Mouse (Mus musculus): Measurements from ENCODE around the gene Ccnd3. TPM values are rescaled to one million over a fixed set of nuclear protein-coding genes. Genes with fewer than 3 reads are reported as not detected.

Gene Ccnd3
- polyA plus RNA-seq, 1 experiment from 2014 or later, result 276 TPM

DNA sequence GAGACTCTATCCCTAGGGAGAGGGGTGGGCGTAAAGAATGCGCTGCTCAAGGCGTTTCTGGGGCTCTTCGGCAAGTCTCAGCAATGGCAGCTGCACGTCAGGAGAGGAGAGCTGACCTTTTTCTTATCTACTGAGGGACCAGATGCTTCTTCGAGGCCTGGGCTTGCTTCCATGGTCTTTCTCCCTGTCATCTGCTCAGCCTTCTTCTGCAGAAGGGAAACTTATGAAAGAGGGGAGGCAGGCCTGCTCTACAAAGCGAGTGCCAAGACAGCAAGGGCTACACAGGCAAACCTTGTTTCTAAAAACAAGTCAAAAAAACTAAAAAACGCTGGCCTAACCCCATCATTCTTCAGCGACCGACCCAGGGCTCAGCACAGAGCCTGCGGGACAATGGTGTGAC lies 70.0 kb downstream of the Ccnd3 start:
- H3K9ac ChIP-seq (ENCODE audit: low read depth, low read length), result no peak overlapping the region
- no peaks in the 10 kb centered on the region for H3K4me1 ChIP-seq (ENCODE audit: control insufficient read depth, insufficient read depth, low read length)
- no peak overlapping the region for H3K27ac ChIP-seq (ENCODE audit: low read depth, low read length)
- WGBS, result 77% methylated on average over 11 of the region's 11 CpGs
- no peak overlapping the region for H3K4me3 ChIP-seq (ENCODE audit: low read length)
- no peak overlapping the region for H3K4me2 ChIP-seq (replicated peaks; ENCODE audit: low read depth, low read length)
- no peak for ATAC-seq (ENCODE audit: low FRiP score, low TSS enrichment)
- no peaks in the 10 kb centered on the region for H3K36me3 ChIP-seq (ENCODE audit: control insufficient read depth, insufficient read depth, low read length)
- no peaks in the 10 kb centered on the region for H3K27me3 ChIP-seq (ENCODE audit: control insufficient read depth, insufficient read depth, low read length)
- no peaks in the 10 kb centered on the region for H3K9me3 ChIP-seq (ENCODE audit: control insufficient read depth, low read length)

DNA sequence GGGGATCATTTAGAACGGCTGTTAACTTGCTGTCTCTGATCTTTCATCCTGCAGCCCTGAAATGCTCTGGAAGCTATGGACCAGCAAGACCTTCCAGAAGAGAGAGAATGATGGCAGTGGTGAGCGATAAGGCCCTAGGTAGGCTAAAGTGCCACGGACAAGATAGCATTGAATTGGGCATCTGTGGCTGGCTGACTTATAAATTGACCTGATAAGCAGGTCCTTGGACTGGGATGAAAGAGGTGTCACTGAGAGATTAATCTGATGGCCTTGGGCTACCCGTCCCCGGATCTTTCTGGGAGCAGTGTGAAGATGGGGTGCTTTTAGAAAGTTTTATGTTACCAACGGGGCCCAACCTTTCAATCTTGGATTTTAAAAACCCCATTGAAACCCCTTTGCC lies 73.8 kb downstream of the Ccnd3 start:
- no peak overlapping the region for H3K9ac ChIP-seq (ENCODE audit: low read depth, low read length)
- no peak overlapping the region for H3K4me3 ChIP-seq (ENCODE audit: low read length)
- WGBS, result 78% methylated on average over 6 of the region's 6 CpGs
- no peak overlapping the region for H3K27ac ChIP-seq (ENCODE audit: low read depth, low read length)
- no peaks in the 10 kb centered on the region for H3K9me3 ChIP-seq (ENCODE audit: control insufficient read depth, low read length)
- H3K4me2 ChIP-seq (replicated peaks; ENCODE audit: low read depth, low read length), result no peak overlapping the region
- H3K4me1 ChIP-seq (ENCODE audit: control insufficient read depth, insufficient read depth, low read length), result no peaks in the 10 kb centered on the region
- H3K36me3 ChIP-seq (ENCODE audit: control insufficient read depth, insufficient read depth, low read length), result no peaks in the 10 kb centered on the region
- no peaks in the 10 kb centered on the region for H3K27me3 ChIP-seq (ENCODE audit: control insufficient read depth, insufficient read depth, low read length)
- ATAC-seq (ENCODE audit: low FRiP score, low TSS enrichment), result no peak

DNA sequence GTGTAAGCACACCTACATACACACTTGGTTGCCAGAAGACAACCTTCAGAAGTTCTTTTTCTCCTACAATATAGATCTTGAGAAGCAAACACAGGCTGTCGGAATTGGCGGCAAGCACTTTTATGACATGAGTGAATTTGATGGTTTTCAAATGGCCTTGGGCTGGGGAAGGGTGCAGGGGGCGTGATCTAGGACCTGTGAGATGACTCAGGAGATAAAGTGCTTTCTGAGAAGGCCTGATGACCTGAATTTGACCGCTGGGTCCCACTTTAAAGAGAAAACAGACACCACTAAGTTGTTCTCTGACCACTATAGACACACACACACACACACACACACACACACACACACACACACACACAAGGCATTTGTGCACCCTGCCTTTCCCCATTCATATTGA lies 76.1 kb downstream of the Ccnd3 start:
- WGBS, result 80% methylated on average over 4 of the region's 4 CpGs
- Histone ChIP-seq H3K4me1 (ENCODE audit: control insufficient read depth, insufficient read depth, low read length) (no peaks in the 10 kb centered on the region), H3K36me3 (ENCODE audit: control insufficient read depth, insufficient read depth, low read length) (no peaks in the 10 kb centered on the region), H3K4me2 (replicated peaks; ENCODE audit: low read depth, low read length) (no peak overlapping the region), H3K9ac (ENCODE audit: low read depth, low read length) (no peak overlapping the region), H3K27ac (ENCODE audit: low read depth, low read length) (no peak overlapping the region), H3K9me3 (ENCODE audit: control insufficient read depth, low read length) (no peaks in the 10 kb centered on the region), H3K27me3 (ENCODE audit: control insufficient read depth, insufficient read depth, low read length) (no peaks in the 10 kb centered on the region), H3K4me3 (ENCODE audit: low read length) (no peak overlapping the region)
- ATAC-seq (ENCODE audit: low FRiP score, low TSS enrichment), result no peak

DNA sequence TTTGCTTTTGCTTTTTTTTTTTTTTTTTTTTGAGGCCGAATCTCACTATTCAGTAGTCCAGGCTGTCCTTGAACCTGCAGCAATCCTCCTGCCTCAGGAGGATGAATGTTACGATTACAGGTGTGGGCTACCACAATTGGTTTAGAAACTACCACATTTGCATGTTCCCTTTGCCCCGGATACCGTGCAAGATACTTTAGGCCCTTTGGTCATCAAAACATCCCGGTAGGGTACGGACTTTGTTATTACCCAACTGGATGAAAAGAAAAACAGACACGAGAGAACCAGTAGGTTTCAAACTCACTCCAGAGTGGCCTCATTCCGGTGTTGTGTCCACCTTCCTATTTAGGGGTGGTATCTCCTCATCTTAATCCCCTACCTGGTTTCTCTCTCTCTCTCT lies 83.7 kb downstream of the Ccnd3 start:
- no peaks in the 10 kb centered on the region for H3K9me3 ChIP-seq (ENCODE audit: control insufficient read depth, low read length)
- no peak for ATAC-seq (ENCODE audit: low FRiP score, low TSS enrichment)
- no peak overlapping the region for H3K4me3 ChIP-seq (ENCODE audit: low read length)
- no peak overlapping the region for H3K9ac ChIP-seq (ENCODE audit: low read depth, low read length)
- no peaks in the 10 kb centered on the region for H3K36me3 ChIP-seq (ENCODE audit: control insufficient read depth, insufficient read depth, low read length)
- peaks cover 4% of the 10 kb centered on the region; the same call in 1 of the 2 replicates for H3K4me1 ChIP-seq (ENCODE audit: control insufficient read depth, insufficient read depth, low read length)
- H3K27ac ChIP-seq (ENCODE audit: low read depth, low read length), result no peak overlapping the region
- no peaks in the 10 kb centered on the region for H3K27me3 ChIP-seq (ENCODE audit: control insufficient read depth, insufficient read depth, low read length)
- WGBS, result 64% methylated on average over 8 of the region's 8 CpGs
- H3K4me2 ChIP-seq (replicated peaks; ENCODE audit: low read depth, low read length), result no peak overlapping the region

DNA sequence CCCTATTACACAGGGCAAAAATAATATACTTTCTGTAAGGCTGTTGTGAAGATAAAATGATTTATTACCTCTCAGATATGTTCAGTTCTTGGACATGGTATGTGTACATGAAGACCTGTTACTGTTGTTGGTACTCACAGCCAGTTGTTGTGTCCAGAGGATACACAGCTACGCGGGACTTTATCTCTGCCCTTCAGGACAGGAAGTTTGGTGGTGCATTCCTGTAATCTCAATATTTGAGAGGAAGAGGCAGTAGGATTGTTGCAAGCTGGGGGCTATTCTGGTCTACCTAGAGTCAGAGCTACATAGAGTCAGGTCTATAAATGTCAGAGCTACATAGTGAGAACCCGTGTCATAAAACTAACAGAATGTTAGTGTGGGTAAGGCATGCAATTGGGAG lies 86.2 kb downstream of the Ccnd3 start:
- H3K4me1 ChIP-seq (ENCODE audit: control insufficient read depth, insufficient read depth, low read length), result peaks cover 11% of the 10 kb centered on the region
- H3K27me3 ChIP-seq (ENCODE audit: control insufficient read depth, insufficient read depth, low read length), result no peaks in the 10 kb centered on the region
- H3K27ac ChIP-seq (ENCODE audit: low read depth, low read length), result no peak overlapping the region
- WGBS, result 81% methylated on average over 3 of the region's 3 CpGs
- H3K9me3 ChIP-seq (ENCODE audit: control insufficient read depth, low read length), result no peaks in the 10 kb centered on the region
- no peak overlapping the region for H3K9ac ChIP-seq (ENCODE audit: low read depth, low read length)
- H3K36me3 ChIP-seq (ENCODE audit: control insufficient read depth, insufficient read depth, low read length), result no peaks in the 10 kb centered on the region
- H3K4me3 ChIP-seq (ENCODE audit: low read length), result no peak overlapping the region
- H3K4me2 ChIP-seq (replicated peaks; ENCODE audit: low read depth, low read length), result no peak overlapping the region
- no peak for ATAC-seq (ENCODE audit: low FRiP score, low TSS enrichment)

DNA sequence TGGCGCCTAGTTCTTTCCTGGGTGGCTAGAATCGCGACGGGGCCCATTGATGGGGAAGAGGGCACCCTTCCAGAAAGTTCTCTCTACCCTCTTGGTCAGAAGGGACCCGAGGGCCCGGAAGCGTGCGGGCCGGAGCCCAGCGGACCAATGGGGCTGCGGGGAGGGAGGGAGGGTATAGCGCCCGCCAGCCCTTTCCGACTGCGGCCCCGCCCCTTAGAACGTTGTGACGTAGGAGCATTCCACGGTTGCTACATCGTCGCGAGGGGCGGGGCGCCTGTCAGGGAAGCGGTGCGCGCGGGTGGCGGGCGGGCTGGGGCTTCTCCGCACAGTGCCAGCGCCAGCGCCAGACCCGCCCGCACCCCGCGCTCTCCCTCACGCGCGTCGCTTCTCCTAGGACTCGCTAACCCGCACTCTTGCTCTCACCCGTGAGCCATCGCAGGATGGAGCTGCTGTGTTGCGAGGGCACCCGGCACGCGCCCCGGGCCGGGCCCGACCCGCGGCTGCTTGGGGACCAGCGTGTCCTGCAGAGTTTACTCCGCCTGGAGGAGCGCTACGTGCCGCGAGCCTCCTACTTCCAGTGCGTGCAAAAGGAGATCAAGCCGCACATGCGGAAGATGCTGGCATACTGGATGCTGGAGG lies 88.5 kb downstream of the Ccnd3 start:
- Histone ChIP-seq H3K27me3 (ENCODE audit: control insufficient read depth, insufficient read depth, low read length) (no peaks in the 10 kb centered on the region), H3K27ac (ENCODE audit: low read depth, low read length) (peak overlapping the region; percentile 95), H3K4me3 (ENCODE audit: low read length) (peak overlapping the region; percentile 81), H3K4me1 (ENCODE audit: control insufficient read depth, insufficient read depth, low read length) (peaks cover 33% of the 10 kb centered on the region), H3K9me3 (ENCODE audit: control insufficient read depth, low read length) (no peaks in the 10 kb centered on the region), H3K9ac (ENCODE audit: low read depth, low read length) (peak overlapping the region; percentile 90), H3K36me3 (ENCODE audit: control insufficient read depth, insufficient read depth, low read length) (peaks cover 21% of the 10 kb centered on the region), H3K4me2 (replicated peaks; ENCODE audit: low read depth, low read length) (peak overlapping the region; percentile 70)
- under 1% methylated on average over 57 of the region's 63 CpGs for WGBS
- peak; percentile 83 for ATAC-seq (ENCODE audit: low FRiP score, low TSS enrichment)

DNA sequence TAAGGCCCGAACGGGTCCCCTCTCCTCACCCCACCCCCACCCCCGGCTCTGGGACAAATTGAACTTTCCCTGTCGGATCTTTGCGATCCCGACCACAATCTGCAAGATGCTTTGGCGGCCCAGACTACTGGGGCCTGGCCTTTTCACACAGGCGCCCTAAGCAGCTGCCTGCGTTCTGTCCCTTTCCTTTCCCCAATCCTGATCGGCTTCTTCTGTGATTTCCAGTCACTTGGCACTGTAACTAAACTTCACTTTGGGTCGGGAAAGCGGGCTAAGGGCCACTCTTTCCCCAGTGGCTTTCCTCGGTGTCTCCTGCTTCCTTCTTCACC lies 89.0 kb downstream of the Ccnd3 start:
- no peak for ATAC-seq (ENCODE audit: low FRiP score, low TSS enrichment)
- Histone ChIP-seq H3K27me3 (ENCODE audit: control insufficient read depth, insufficient read depth, low read length) (no peaks in the 10 kb centered on the region), H3K4me3 (ENCODE audit: low read length) (peak overlapping the region; percentile 81), H3K9me3 (ENCODE audit: control insufficient read depth, low read length) (no peaks in the 10 kb centered on the region), H3K9ac (ENCODE audit: low read depth, low read length) (peak overlapping the region; percentile 90), H3K36me3 (ENCODE audit: control insufficient read depth, insufficient read depth, low read length) (peaks cover 26% of the 10 kb centered on the region), H3K4me1 (ENCODE audit: control insufficient read depth, insufficient read depth, low read length) (peaks cover 34% of the 10 kb centered on the region), H3K27ac (ENCODE audit: low read depth, low read length) (peak overlapping the region; percentile 95), H3K4me2 (replicated peaks; ENCODE audit: low read depth, low read length) (peak overlapping the region; percentile 70)
- 1% methylated on average over 13 of the region's 13 CpGs for WGBS

DNA sequence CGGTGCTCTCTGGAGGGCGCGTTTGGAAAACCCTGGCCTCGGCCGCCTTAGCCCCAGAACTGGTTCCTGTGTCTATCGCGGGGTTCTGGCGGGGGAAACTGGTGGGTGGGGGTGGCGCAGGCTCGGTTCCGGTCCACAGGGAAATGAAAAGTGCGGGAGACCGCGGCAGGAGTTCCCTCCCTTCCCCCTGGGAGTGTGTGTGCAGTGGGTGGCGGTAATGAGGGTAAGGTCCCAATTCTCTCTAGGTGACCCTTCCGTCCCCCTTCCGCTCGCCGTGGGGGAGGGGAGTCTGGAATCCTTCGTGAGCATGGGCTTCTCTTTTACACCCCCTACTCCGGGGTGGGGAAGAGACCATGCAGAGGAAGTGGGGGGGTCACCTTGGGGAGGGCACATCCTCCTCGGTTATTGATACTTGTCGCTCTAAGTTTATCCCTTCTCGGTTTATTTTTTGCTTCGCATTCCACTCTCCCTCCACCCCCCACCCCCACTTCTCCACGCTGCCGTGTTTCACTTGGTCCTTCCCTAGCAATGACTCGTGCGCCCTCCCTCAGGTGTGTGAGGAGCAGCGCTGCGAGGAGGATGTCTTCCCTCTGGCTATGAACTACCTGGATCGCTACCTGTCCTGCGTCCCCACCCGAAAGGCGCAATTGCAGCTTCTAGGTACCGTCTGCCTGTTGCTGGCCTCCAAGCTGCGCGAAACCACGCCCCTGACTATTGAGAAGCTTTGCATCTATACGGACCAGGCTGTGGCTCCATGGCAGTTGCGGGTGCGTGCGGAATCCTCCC lies 89.5 kb downstream of the Ccnd3 start:
- Histone ChIP-seq H3K36me3 (ENCODE audit: control insufficient read depth, insufficient read depth, low read length) (peaks cover 32% of the 10 kb centered on the region), H3K4me2 (replicated peaks; ENCODE audit: low read depth, low read length) (peak overlapping the region; percentile 70), H3K9me3 (ENCODE audit: control insufficient read depth, low read length) (no peaks in the 10 kb centered on the region), H3K9ac (ENCODE audit: low read depth, low read length) (peak overlapping the region; percentile 90), H3K4me1 (ENCODE audit: control insufficient read depth, insufficient read depth, low read length) (peaks cover 34% of the 10 kb centered on the region), H3K4me3 (ENCODE audit: low read length) (peak overlapping the region; percentile 81), H3K27me3 (ENCODE audit: control insufficient read depth, insufficient read depth, low read length) (no peaks in the 10 kb centered on the region), H3K27ac (ENCODE audit: low read depth, low read length) (peak overlapping the region; percentile 95)
- ATAC-seq (ENCODE audit: low FRiP score, low TSS enrichment), result peak; percentile 1; the same call in 1 of the 2 replicates
- WGBS, result under 1% methylated on average over 41 of the region's 43 CpGs

DNA sequence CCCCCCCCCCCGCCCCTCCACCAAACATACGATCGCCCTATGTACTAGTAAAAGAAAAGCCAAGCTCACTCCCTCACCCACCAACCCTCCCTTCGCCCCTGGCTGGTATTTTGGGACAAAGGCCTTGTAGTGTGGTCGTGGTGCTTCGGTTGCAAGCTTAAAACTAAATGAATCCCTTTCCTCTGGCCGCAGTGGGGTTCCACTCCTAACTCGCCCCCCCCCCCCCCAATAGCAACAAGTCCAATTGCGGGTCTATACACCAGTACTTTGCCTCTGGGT lies 90.1 kb downstream of the Ccnd3 start:
- ATAC-seq (ENCODE audit: low FRiP score, low TSS enrichment), result no peak
- Histone ChIP-seq H3K36me3 (ENCODE audit: control insufficient read depth, insufficient read depth, low read length) (peaks cover 37% of the 10 kb centered on the region), H3K4me3 (ENCODE audit: low read length) (peak overlapping the region; percentile 81), H3K4me2 (replicated peaks; ENCODE audit: low read depth, low read length) (peak overlapping the region; percentile 70), H3K9me3 (ENCODE audit: control insufficient read depth, low read length) (no peaks in the 10 kb centered on the region), H3K27ac (ENCODE audit: low read depth, low read length) (peak overlapping the region; percentile 95), H3K9ac (ENCODE audit: low read depth, low read length) (peak overlapping the region; percentile 90), H3K4me1 (ENCODE audit: control insufficient read depth, insufficient read depth, low read length) (peaks cover 34% of the 10 kb centered on the region), H3K27me3 (ENCODE audit: control insufficient read depth, insufficient read depth, low read length) (no peaks in the 10 kb centered on the region)
- 3% methylated on average over 7 of the region's 9 CpGs for WGBS

Data from kidney, embryonic 14.5 days (tissue).